Mouse (Mus musculus): Measurements from ENCODE around the gene Pdcd5. TPM values are rescaled to one million over a fixed set of nuclear protein-coding genes. Genes with fewer than 3 reads are reported as not detected.

Gene Pdcd5
- polyA plus RNA-seq, 1 experiment, result 220 TPM

- H3K4me1 ChIP-seq, result peaks cover 34% of the 10 kb centered on the region
- H3K36me3 ChIP-seq (replicated peaks; ENCODE audit: low read length), result peaks cover 93% of the 10 kb centered on the region
- H3K9me3 ChIP-seq, result peaks cover 5% of the 10 kb centered on the region; the same call in 1 of the 2 replicates
Observed at GRCm38 (mm10) chr7:35609245-35609644, 38.1 kb downstream of the Pdcd5 start.

GRCm38 (mm10) chr7:35606816-35607215, 40.5 kb downstream of the Pdcd5 start:
- no peak for TF ChIP-seq FLI1 (IDR thresholded peaks at IDR 0.05; ENCODE audit: low read length)
- TF ChIP-seq GATA1 (IDR thresholded peaks at IDR 0.05; ENCODE audit: borderline replicate concordance, low read length), result no peak
- H3K27me3 ChIP-seq (replicated peaks), result no peaks in the 10 kb centered on the region
- no peak overlapping the region for H3K4me3 ChIP-seq (replicated peaks)
- peaks cover 5% of the 10 kb centered on the region; the same call in 1 of the 2 replicates for H3K9me3 ChIP-seq
- H3K36me3 ChIP-seq (replicated peaks; ENCODE audit: low read length), result peaks cover 91% of the 10 kb centered on the region
- H3K4me1 ChIP-seq, result peaks cover 34% of the 10 kb centered on the region

More at GRCm38 (mm10) chr7:35609245-35609644, 38.1 kb downstream of the Pdcd5 start:
- Histone ChIP-seq H3K27me3 (replicated peaks) (no peaks in the 10 kb centered on the region), H3K4me3 (replicated peaks) (no peak overlapping the region)
- TF ChIP-seq FLI1 (IDR thresholded peaks at IDR 0.05; ENCODE audit: low read length) (no peak), GATA1 (IDR thresholded peaks at IDR 0.05; ENCODE audit: borderline replicate concordance, low read length) (no peak)

- peaks cover 29% of the 10 kb centered on the region for H3K4me1 ChIP-seq
- peaks cover 5% of the 10 kb centered on the region; the same call in 1 of the 2 replicates for H3K9me3 ChIP-seq
- no peak overlapping the region for H3K4me3 ChIP-seq (replicated peaks)
- peaks cover 89% of the 10 kb centered on the region for H3K36me3 ChIP-seq (replicated peaks; ENCODE audit: low read length)
- H3K27me3 ChIP-seq (replicated peaks), result no peaks in the 10 kb centered on the region
- TF ChIP-seq FLI1 (IDR thresholded peaks at IDR 0.05; ENCODE audit: low read length), result no peak
- TF ChIP-seq GATA1 (IDR thresholded peaks at IDR 0.05; ENCODE audit: borderline replicate concordance, low read length), result no peak
Observed at GRCm38 (mm10) chr7:35602766-35603165, 44.6 kb downstream of the Pdcd5 start.

- Histone ChIP-seq H3K36me3 (replicated peaks; ENCODE audit: low read length) (peaks cover 90% of the 10 kb centered on the region), H3K4me1 (peaks cover 14% of the 10 kb centered on the region)
- no peak for TF ChIP-seq FLI1 (IDR thresholded peaks at IDR 0.05; ENCODE audit: low read length)
- TF ChIP-seq GATA1 (IDR thresholded peaks at IDR 0.05; ENCODE audit: borderline replicate concordance, low read length), result no peak
Observed at GRCm38 (mm10) chr7:35601106-35601505, 46.2 kb downstream of the Pdcd5 start.

GRCm38 (mm10) chr7:35600031-35600430, 47.3 kb downstream of the Pdcd5 start:
- H3K9me3 ChIP-seq, result no peaks in the 10 kb centered on the region

More at GRCm38 (mm10) chr7:35601106-35601505, 46.2 kb downstream of the Pdcd5 start:
- H3K27me3 ChIP-seq (replicated peaks), result no peaks in the 10 kb centered on the region
- no peak overlapping the region for H3K4me3 ChIP-seq (replicated peaks)
- H3K9me3 ChIP-seq, result no peaks in the 10 kb centered on the region

GRCm38 (mm10) chr7:35599492-35599891, 47.8 kb downstream of the Pdcd5 start:
- Histone ChIP-seq H3K27me3 (replicated peaks) (no peaks in the 10 kb centered on the region), H3K9me3 (no peaks in the 10 kb centered on the region), H3K4me1 (peaks cover 14% of the 10 kb centered on the region; the same call in 1 of the 2 replicates), H3K4me3 (replicated peaks) (no peak overlapping the region), H3K36me3 (replicated peaks; ENCODE audit: low read length) (peaks cover 94% of the 10 kb centered on the region)
- TF ChIP-seq GATA1 (IDR thresholded peaks at IDR 0.05; ENCODE audit: borderline replicate concordance, low read length) (no peak), FLI1 (IDR thresholded peaks at IDR 0.05; ENCODE audit: low read length) (no peak)

More at GRCm38 (mm10) chr7:35600031-35600430, 47.3 kb downstream of the Pdcd5 start:
- Histone ChIP-seq H3K4me1 (peaks cover 14% of the 10 kb centered on the region; the same call in 1 of the 2 replicates), H3K36me3 (replicated peaks; ENCODE audit: low read length) (peaks cover 90% of the 10 kb centered on the region), H3K27me3 (replicated peaks) (no peaks in the 10 kb centered on the region), H3K4me3 (replicated peaks) (no peak overlapping the region)
- TF ChIP-seq GATA1 (IDR thresholded peaks at IDR 0.05; ENCODE audit: borderline replicate concordance, low read length) (no peak), FLI1 (IDR thresholded peaks at IDR 0.05; ENCODE audit: low read length) (no peak)

GRCm38 (mm10) chr7:35594311-35594710, 53.0 kb downstream of the Pdcd5 start:
- Histone ChIP-seq H3K36me3 (replicated peaks; ENCODE audit: low read length) (peaks cover 84% of the 10 kb centered on the region), H3K4me3 (replicated peaks) (no peak overlapping the region), H3K9me3 (peaks cover 8% of the 10 kb centered on the region; the same call in 1 of the 2 replicates), H3K27me3 (replicated peaks) (no peaks in the 10 kb centered on the region), H3K4me1 (peaks cover 48% of the 10 kb centered on the region)
- TF ChIP-seq GATA1 (IDR thresholded peaks at IDR 0.05; ENCODE audit: borderline replicate concordance, low read length) (no peak), FLI1 (IDR thresholded peaks at IDR 0.05; ENCODE audit: low read length) (no peak)

Other genes with a start within 250 kb of the Pdcd5 start
- gene Slc7a9, start 198.7 kb downstream of the Pdcd5 start, polyA plus RNA-seq (2012; ENCODE audit: insufficient read depth, low replicate concordance), result not detected in 2 replicates
- gene Tdrd12, start 109.8 kb downstream of the Pdcd5 start, polyA plus RNA-seq (2012; ENCODE audit: insufficient read depth, low replicate concordance), result 0.12 TPM in 1 of 2 replicates, not detected in the other
- gene Nudt19, start 91.2 kb downstream of the Pdcd5 start, polyA plus RNA-seq (2012; ENCODE audit: insufficient read depth, low replicate concordance), result 5.3 and 9.6 TPM in 2 replicates
- 0.03 TPM in 1 of 2 replicates, not detected in the other for gene Rgs9bp, start 61.9 kb downstream of the Pdcd5 start, polyA plus RNA-seq (2012; ENCODE audit: insufficient read depth, low replicate concordance)
- 8.0 and 33.7 TPM in 2 replicates for gene Ankrd27, start 61.3 kb downstream of the Pdcd5 start, polyA plus RNA-seq (2012; ENCODE audit: insufficient read depth, low replicate concordance)
- 5.1 TPM in 1 of 2 replicates, not detected in the other for gene Dpy19l3, start 106.9 kb upstream of the Pdcd5 start, polyA plus RNA-seq (2012; ENCODE audit: insufficient read depth, low replicate concordance)
- gene Zfp507, start 155.5 kb upstream of the Pdcd5 start, polyA plus RNA-seq (2012; ENCODE audit: insufficient read depth, low replicate concordance), result 0.76 and 2.4 TPM in 2 replicates

All from megakaryocyte, embryonic 14.5 days (primary cell).